Mouse (Mus musculus): Measurements from ENCODE around the gene Zfp704.

Gene Zfp704

DNA sequence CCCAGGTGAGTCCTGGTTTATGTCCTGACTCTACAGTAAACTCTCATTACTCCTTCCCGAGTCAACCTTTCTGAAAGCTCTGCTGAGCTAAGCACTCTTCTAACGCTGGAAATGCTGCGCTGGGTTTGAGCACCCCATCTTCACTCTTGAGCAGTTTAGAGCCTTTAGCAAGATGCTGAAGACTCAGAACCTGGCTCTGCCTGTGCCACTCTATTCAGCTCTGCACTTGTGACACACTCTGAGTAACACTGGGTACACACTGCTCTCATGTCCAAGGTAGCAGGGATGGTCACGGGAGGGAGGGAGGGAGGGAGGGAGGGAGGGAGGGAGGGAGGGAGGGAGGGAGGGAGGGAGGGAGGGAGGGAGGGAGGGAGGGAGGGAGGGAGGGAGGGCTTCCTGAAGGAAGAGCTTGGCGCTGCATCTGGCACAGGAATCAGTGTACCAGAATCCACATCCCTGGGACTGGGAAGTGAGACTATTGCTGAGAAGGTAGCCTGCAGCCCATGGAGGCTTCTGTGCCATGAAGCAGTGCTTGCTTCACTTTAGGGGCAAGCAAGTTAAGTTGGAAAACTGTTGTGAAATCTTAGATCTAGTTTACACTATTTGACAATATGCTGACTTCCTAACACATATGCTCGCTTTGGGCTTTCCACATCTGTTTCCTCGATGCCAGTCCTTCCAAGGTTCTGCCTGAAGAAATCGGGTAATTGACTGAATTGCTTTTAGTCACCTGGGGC lies 93.6 kb downstream of the Zfp704 start:
- DNase-seq (ENCODE audit: low spot score): no peak

DNA sequence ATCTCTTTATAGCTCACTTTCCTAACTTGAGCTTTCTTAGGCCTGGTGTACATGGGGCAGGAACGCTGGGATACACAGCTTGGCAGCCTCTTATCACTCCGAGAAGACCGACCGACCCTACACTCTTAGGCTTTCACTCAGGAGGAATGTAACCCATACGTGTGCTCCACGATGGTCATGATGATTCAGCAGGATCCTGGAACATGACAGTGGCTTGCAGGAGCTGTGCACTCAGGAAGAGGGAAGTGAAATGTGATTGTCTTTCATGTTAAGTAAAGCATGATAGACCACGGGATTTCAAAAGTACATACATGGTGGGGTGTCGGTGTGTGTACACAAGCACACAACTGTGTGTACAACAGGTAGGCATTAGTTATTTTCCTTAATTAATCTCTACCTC lies 94.4 kb downstream of the Zfp704 start:
- no peak for DNase-seq (ENCODE audit: low spot score)

DNA sequence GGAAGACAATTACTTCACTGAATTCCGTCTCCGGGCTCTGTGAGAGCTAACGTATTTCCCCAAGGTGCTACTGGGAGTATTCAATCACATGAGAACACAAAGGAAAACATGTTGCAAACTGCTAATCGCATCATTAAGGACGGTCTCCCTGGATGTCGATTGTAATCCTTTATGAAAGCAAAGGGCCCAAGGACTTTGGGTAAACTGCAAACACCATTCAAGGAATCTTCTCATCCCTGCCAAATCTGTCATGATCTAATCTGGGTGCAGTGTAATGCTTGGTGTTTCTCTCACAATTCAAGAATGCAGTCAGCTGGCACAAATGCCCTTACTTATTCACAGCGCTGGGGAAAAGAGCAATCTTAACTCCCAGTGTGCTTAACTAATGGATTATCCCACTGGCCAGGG lies 96.2 kb downstream of the Zfp704 start:
- DNase-seq (ENCODE audit: low spot score): no peak

- no peak for DNase-seq (ENCODE audit: low spot score)
These were observed 97.7 kb downstream of the Zfp704 start for GRCm38 (mm10) chr3:9512199-9512598.

DNA sequence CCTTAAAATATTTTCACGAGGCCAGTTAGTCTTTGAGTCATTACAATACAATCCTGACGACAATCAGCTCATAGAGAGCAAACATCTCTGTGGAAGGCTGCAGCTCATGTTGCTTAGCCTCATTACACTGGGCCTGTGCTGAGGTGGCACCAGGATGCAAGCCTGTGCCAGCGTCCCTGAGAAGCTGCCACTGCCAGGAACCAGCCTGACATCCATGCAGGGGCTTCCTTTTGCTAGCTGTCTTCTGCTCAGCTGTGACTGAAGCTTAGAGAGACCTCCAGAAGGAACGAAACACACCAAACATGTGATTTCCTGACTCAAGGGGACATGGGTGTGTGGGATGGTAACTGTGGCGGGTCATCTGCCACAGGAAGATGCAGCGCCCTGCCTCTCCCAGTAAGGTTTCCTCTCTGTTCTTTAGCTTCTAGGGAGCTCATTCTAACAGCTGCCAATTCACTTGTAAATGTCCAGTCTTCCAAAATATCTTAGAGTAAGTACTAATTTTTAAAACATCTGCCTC lies 104.1 kb downstream of the Zfp704 start:
- DNase-seq (ENCODE audit: low spot score): no peak

GRCm38 (mm10) chr3:9504371-9504770 lies 105.5 kb downstream of the Zfp704 start:
- DNase-seq (ENCODE audit: low spot score): no peak

- peak; percentile 81 for DNase-seq (ENCODE audit: low spot score)
These were observed 109.2 kb downstream of the Zfp704 start for GRCm38 (mm10) chr3:9500725-9501124.

GRCm38 (mm10) chr3:9499994-9500553 lies 109.8 kb downstream of the Zfp704 start:
- peak; percentile 25 for DNase-seq (ENCODE audit: low spot score)

DNA sequence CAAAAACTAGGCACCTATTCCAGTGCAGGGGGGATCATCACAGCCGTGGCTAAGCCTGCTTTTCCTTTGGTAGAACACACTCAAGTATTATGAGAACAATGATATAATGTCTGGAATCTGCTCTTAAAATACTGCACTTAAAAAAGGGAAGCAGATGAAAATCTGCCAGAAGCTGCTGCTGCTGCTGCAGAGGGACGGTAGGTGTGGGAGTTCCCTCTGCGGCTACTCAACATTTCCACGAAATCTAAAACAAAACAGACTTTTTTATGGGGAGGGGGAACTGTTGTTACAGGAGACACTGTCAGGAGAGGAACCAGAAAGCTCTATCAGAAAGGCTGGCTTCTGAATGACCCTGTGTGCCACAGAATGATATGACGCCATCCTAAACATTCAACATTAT lies 110.4 kb downstream of the Zfp704 start:
- no peak for DNase-seq (ENCODE audit: low spot score)

DNA sequence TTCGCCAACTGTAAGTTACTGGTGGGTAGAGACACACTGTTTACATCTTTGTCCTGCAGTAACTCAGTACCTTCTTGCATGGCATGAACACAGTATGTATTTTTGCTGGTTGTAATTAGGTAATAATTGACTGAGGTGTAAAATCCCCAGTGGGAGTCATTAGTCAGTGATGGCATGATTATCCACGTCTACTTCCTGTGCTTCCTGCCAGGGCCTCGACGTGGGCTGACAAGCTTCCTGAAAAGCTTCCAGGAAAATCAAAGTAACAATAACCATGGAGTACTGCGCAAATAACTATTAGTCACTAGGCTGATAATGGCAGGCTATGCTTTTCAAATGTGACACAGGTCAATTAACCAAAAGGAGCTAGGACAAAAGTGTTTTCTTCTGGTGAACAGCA lies 112.6 kb downstream of the Zfp704 start:
- DNase-seq (ENCODE audit: low spot score): no peak

DNA sequence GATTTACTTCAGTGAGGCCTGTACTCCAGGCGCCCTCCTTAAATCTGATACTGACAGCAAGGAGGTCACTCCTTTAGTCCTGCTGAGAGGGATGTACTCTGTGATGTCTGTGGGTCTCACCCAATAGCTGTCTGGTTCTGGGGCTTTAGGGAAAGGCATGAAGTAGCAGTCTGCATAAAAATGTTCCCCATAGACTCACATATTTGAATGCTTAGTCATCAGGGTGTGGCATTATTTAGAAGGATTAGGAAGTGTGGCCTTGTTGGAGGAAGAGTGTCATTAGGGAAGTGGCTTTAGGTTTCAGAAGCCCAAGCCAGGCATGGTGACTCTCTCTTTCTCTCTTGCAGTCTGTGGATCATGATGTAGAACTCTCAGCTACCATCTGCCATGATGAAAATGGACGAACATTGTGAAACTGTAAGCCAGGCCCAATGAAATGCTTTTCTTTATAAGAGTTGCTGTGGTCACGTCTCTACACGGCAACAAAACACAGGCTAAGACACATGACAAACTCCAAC lies 118.1 kb downstream of the Zfp704 start:
- DNase-seq (ENCODE audit: low spot score): no peak

GRCm38 (mm10) chr3:9487644-9488043 lies 122.2 kb downstream of the Zfp704 start:
- no peak for DNase-seq (ENCODE audit: low spot score)

- no peak for DNase-seq (ENCODE audit: low spot score)
These were observed 124.4 kb downstream of the Zfp704 start for GRCm38 (mm10) chr3:9485506-9485905.

GRCm38 (mm10) chr3:9481956-9482355 lies 127.9 kb downstream of the Zfp704 start:
- DNase-seq (ENCODE audit: low spot score): no peak

DNA sequence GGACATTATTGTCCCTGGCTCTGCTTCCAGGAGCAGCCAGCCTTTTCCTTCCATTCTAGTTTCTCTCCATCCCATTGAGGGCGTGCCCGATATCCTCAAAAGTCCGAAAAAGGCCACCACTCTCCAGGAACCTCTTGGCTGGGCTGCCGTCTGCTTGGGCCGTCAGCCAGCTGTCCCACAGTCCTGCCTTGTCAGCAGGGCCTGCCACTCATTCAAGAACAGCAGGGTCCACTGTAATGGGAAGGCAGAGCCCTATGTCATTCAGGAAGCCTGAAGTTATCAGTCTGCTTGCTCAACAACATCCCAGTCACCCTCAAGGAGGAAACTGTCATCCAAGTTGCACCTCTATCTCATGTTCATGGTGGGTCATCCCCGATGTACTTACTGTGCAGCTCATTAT lies 128.5 kb downstream of the Zfp704 start:
- no peak for DNase-seq (ENCODE audit: low spot score)

DNA sequence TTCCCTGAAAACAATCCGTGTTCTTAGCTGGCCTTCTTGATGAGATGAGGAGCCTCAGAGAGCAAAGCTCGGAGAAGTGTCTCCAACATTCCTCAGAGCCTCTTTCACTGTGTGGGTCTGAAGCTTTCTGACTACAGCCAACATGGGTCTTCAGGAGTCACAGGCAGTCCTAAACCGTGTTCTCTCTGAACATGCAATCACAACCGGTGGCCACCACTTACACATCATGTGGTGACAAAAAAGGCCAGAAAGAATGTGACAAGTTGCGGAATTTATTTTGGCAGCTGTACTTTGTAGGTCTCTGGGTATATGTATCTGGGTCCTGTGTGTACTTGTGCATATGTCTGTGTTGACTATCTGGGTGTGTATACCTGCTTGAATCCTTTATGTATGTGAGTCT lies 128.9 kb downstream of the Zfp704 start:
- no peak for DNase-seq (ENCODE audit: low spot score)

- no peak for DNase-seq (ENCODE audit: low spot score)
These were observed 132.5 kb downstream of the Zfp704 start for GRCm38 (mm10) chr3:9477386-9477785.

DNA sequence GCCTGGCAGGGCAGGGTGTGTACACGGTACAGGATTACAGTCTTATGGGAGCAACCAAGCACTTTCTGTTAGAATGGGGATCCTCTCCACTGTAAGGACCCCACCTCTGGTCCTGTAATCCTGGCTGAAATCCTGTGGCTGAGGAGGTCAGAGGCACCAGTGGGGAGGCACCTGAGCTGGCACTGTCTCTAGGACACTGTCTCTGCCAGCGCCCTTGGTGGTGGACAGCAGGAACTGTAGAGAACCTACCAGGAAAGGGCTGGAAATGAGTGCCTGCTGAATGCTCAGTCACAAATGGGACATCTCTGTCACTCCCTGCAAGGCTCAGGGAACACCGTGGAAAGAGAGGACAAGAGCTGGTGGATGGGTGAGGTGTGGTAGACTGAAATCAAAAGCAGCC lies 133.5 kb downstream of the Zfp704 start:
- no peak for DNase-seq (ENCODE audit: low spot score)

- DNase-seq (ENCODE audit: low spot score): no peak
These were observed 134.4 kb downstream of the Zfp704 start for GRCm38 (mm10) chr3:9475501-9475900.

- no peak for DNase-seq (ENCODE audit: low spot score)
These were observed 135.6 kb downstream of the Zfp704 start for GRCm38 (mm10) chr3:9474331-9474730.

DNA sequence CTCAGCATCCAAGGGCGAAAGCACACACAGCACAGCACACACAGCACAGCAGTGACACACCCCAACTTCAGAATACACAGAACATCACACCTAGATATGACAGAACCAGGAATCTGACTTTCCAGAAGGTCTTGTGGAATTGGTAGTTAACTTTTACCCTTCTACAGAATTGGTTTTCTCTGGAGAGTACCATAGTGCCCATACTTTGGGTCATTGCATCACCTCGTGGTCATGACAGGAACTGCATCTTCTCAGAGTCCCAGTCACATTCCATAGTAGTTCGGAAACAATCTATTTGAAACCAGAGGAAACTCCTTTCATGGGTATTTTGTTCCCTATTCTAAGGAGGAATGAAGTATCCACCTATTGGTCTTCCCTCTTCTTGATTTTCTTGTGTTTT lies 143.6 kb downstream of the Zfp704 start:
- DNase-seq (ENCODE audit: low spot score): peak; percentile 33

DNA sequence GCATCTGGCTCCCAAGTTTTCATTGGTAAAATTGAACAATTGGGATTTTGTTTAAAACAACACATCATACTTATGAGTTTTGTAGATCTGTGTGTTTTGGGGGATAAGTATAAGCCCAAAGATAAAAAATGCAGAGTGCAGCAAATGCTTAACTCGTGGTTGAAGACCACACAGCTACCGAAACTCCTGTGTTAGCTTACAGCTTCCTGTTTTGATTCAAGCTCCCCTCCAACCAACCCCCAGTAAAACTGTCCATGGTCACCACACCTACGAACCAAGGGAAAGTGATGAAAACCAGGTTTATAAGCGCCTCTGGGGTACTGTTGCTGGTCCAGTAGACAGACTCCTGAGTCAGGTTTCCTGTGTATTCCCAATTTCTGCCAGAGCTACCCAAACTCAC lies 144.2 kb downstream of the Zfp704 start:
- DNase-seq (ENCODE audit: low spot score): no peak

DNA sequence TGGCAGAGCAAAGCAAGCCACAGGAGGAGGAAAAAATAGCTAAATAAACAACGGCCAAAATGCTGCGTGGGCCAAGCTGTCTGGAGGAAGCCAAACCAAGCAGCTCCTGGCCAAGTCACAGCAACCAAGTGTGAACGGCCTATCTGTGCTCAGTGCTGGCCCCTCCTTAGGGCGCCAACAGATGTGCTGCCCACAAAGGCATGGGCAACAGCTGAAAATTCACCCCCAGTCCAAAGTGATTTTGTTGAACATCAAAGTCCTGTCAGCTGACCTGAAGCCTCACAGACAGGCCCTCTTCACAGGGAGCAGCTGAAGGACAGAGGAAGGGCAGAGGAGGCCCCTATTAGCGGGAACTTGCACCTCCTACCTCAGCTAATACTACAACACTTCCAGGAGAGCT lies 148.2 kb downstream of the Zfp704 start:
- no peak for DNase-seq (ENCODE audit: low spot score)

DNA sequence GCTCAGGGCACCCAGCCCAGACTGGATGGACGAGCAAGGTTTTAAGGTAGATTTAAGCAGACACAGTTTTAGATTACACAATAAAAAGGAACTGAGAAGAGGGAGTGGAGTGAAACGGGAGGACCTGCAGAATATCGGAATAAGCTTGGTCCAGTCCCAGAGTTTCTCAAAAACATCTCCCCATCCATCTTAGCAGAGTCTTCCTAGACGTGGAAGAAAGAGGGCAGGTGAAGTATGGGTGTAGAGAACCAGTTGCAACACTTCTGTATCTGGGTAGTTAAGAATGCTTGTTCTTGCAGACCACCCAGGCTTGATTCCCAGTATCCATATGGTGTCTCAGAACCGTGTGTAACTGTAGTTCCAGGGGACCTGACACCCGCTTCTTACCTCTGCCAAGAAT lies 149.6 kb downstream of the Zfp704 start:
- DNase-seq (ENCODE audit: low spot score): no peak
